Mouse (Mus musculus) lung, postnatal 0 days (tissue): ENCODE measurements around the gene Srarp. TPM values are rescaled to one million over a fixed set of nuclear protein-coding genes. Genes with fewer than 3 reads are reported as not detected.
A peak's percentile ranks its signal among the peaks of the same experiment; 100 is the strongest.

Source experiments
- ATAC-seq: fragments of 200-750 bp; cut with Nextera tagmentation; 2 replicates; pipeline ENCODE4 v1.8.0; 2017; ENCODE audit warnings: moderate library complexity
- DNase-seq: peaks from one replicate; pipeline ENCODE4 v3.0.0-alpha.2; 2016; ENCODE audit warnings: low spot score
- H3K27ac ChIP-seq: fragments of 300-500 bp; sonication (generic); 2 replicates; pipeline ENCODE4 v1.5.1; 2014; ENCODE audit warnings: antibody characterized with exemption, mild to moderate bottlenecking, low read length, mixed read lengths
- H3K27me3 ChIP-seq: fragments of 300-500 bp; sonication (generic); replicated peaks from 2 replicates; pipeline ENCODE4 v1.6.1; 2014; ENCODE audit warnings: low read length, mixed read lengths; ENCODE audit not compliant: insufficient read depth
- H3K36me3 ChIP-seq: fragments of 300-500 bp; sonication (generic); 2 replicates; pipeline ENCODE4 v1.6.1; 2014; ENCODE audit warnings: low read length, mixed read lengths; ENCODE audit not compliant: insufficient read depth
- H3K4me1 ChIP-seq: fragments of 300-500 bp; sonication (generic); 2 replicates; pipeline ENCODE4 v1.6.1; 2014; ENCODE audit warnings: antibody characterized with exemption, low read depth, low read length, mixed read lengths; ENCODE audit not compliant: insufficient read depth
- H3K4me2 ChIP-seq: fragments of 300-500 bp; sonication (generic); replicated peaks from 2 replicates; pipeline ENCODE4 v1.6.1; 2014; ENCODE audit warnings: low read depth, mild to moderate bottlenecking, low read length, moderate library complexity, mixed read lengths
- H3K4me3 ChIP-seq: fragments of 300-500 bp; sonication (generic); 2 replicates; pipeline ENCODE4 v1.5.1; 2014; ENCODE audit warnings: low read depth, low read length
- H3K9ac ChIP-seq: fragments of 300-500 bp; sonication (generic); replicated peaks from 2 replicates; pipeline ENCODE4 v1.6.1; 2014; ENCODE audit warnings: low read depth, mild to moderate bottlenecking
- H3K9me3 ChIP-seq: fragments of 300-500 bp; sonication (generic); 2 replicates; pipeline ENCODE4 v1.6.1; 2016; ENCODE audit warnings: low read length, mixed read lengths
- CTCF ChIP-seq: IDR thresholded peaks from 2 replicates; pipeline ENCODE4 v1.5.1; 2016; ENCODE audit warnings: antibody characterized with exemption, mild to moderate bottlenecking
- EP300 ChIP-seq: IDR thresholded peaks from 2 replicates; pipeline ENCODE4 v1.6.1; 2016; ENCODE audit warnings: antibody characterized with exemption, mild to moderate bottlenecking, control low read depth
- WGBS: fragments of 180-500 bp; shearing (Covaris S2); extraction: QIAGEN DNeasy Blood & Tissue Kit; methylation state at CpG from one replicate; pipeline ENCODE4 v1.1.7; 2014; 5-methylcytosine and 5-hydroxymethylcytosine counted together
- polyA plus RNA-seq: library from polyadenylated mRNA; unstranded; fragments of >200 nt; fragmentation: Nextera tagmentation; extraction: Ambion mirVana; gene quantifications from 2 replicates; pipeline ENCODE4 v1.2.1, GENCODE M21; 2015

Srarp gene
- polyA plus RNA-seq, 1 experiment from 2014 or later: not detected

GRCm38 (mm10) chr4:141423691-141424431, 12.0 kb downstream of the Srarp start:
- 87% methylated on average over 13 of the region's 13 CpGs for WGBS
- H3K36me3 ChIP-seq: no peaks in the 10 kb centered on the region
- no peaks in the 10 kb centered on the region for H3K9me3 ChIP-seq
- no peak overlapping the region for H3K27ac ChIP-seq
- H3K4me2 ChIP-seq: no peak overlapping the region
- no peak overlapping the region for H3K4me3 ChIP-seq
- H3K9ac ChIP-seq: no peak overlapping the region
- TF ChIP-seq CTCF (no peak), EP300 (no peak)
- no peaks in the 10 kb centered on the region for H3K27me3 ChIP-seq
- peaks cover 5% of the 10 kb centered on the region for H3K4me1 ChIP-seq
- no peak for DNase-seq
- no peak for ATAC-seq

DNA sequence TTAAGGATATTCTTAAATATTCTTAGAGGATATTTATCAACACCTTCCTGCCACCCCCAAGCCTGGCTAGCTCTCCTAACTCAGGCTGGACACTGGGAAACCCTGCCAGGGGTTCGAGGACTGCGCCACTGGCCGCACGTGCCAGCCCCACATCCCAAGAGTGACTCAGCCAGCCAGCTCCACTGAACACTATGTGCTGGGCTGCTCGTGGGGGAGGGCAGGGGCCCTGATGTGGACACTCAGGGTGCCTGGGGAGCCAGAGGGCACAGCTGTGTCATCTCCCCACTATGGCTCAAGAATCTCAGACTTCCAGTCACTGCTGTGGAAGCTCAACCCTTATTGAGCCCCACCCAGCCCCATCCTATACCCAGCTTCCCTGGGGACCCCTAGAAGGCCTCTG, 12.6 kb downstream of the Srarp start:
- 67% methylated on average over 5 of the region's 5 CpGs for WGBS
- H3K27me3 ChIP-seq: no peaks in the 10 kb centered on the region
- no peak overlapping the region for H3K9ac ChIP-seq
- ATAC-seq: peak; percentile 41
- TF ChIP-seq EP300 (peak; percentile 39; the same call in 1 of the 2 replicates), CTCF (no peak)
- no peaks in the 10 kb centered on the region for H3K9me3 ChIP-seq
- H3K4me2 ChIP-seq: no peak overlapping the region
- no peak overlapping the region for H3K27ac ChIP-seq
- H3K4me3 ChIP-seq: no peak overlapping the region
- H3K36me3 ChIP-seq: no peaks in the 10 kb centered on the region
- peaks cover 5% of the 10 kb centered on the region for H3K4me1 ChIP-seq
- DNase-seq: no peak

DNA sequence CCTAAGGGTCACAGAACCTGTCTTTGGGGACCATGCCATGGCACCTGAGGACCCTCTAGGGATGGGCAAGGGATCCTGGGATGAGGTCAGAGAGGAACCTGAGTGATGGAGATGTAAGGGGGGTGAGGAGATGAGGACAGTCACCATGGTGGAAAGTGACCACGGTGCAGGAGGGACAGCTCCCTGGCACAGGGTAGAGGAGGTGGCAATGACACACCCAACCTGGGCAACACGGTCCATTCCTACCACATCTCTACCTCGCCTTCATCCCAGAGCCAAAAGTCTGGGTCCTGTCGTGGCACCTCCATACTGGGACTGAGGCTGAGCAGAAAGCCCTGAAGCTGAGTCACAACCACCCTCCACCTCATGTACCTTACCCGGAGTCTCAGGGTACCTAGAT, 13.1 kb downstream of the Srarp start:
- Histone ChIP-seq H3K36me3 (no peaks in the 10 kb centered on the region), H3K9ac (no peak overlapping the region), H3K4me2 (no peak overlapping the region), H3K27me3 (no peaks in the 10 kb centered on the region), H3K4me1 (peaks cover 5% of the 10 kb centered on the region), H3K9me3 (no peaks in the 10 kb centered on the region), H3K4me3 (no peak overlapping the region), H3K27ac (no peak overlapping the region)
- DNase-seq: no peak
- WGBS: 81% methylated on average over 5 of the region's 5 CpGs
- no peak for TF ChIP-seq CTCF
- TF ChIP-seq EP300: no peak
- ATAC-seq: no peak

- ATAC-seq (0 out of 2 replicates have a peak, but pooled peaks have one; percentile 8), DNase-seq (peak; percentile 55)
- H3K27ac ChIP-seq: no peak overlapping the region
- peak overlapping the region; percentile 23; the same call in 1 of the 2 replicates for H3K9ac ChIP-seq
- no peak for TF ChIP-seq EP300
- TF ChIP-seq CTCF: 0 out of 2 replicates have a peak, but pooled peaks have one; percentile 4
- no peaks in the 10 kb centered on the region for H3K36me3 ChIP-seq
- H3K4me3 ChIP-seq: no peak overlapping the region
- H3K4me1 ChIP-seq: peaks cover 5% of the 10 kb centered on the region
- WGBS: 30% methylated on average over 14 of the region's 14 CpGs
- H3K27me3 ChIP-seq: no peaks in the 10 kb centered on the region
- no peak overlapping the region for H3K4me2 ChIP-seq
- H3K9me3 ChIP-seq: no peaks in the 10 kb centered on the region
Observed at GRCm38 (mm10) chr4:141421423-141421822, 14.5 kb downstream of the Srarp start.

GRCm38 (mm10) chr4:141420886-141421285, 15.0 kb downstream of the Srarp start:
- TF ChIP-seq CTCF (no peak), EP300 (no peak)
- Histone ChIP-seq H3K4me1 (peaks cover 4% of the 10 kb centered on the region), H3K4me2 (no peak overlapping the region), H3K36me3 (no peaks in the 10 kb centered on the region), H3K9me3 (no peaks in the 10 kb centered on the region), H3K27ac (no peak overlapping the region), H3K27me3 (no peaks in the 10 kb centered on the region), H3K9ac (no peak overlapping the region; the same call in 1 of the 2 replicates), H3K4me3 (no peak overlapping the region)
- whole genome bisulfite sequencing: 39% methylated on average over 9 of the region's 9 CpGs
- ATAC-seq (no peak), DNase-seq (no peak)

DNA sequence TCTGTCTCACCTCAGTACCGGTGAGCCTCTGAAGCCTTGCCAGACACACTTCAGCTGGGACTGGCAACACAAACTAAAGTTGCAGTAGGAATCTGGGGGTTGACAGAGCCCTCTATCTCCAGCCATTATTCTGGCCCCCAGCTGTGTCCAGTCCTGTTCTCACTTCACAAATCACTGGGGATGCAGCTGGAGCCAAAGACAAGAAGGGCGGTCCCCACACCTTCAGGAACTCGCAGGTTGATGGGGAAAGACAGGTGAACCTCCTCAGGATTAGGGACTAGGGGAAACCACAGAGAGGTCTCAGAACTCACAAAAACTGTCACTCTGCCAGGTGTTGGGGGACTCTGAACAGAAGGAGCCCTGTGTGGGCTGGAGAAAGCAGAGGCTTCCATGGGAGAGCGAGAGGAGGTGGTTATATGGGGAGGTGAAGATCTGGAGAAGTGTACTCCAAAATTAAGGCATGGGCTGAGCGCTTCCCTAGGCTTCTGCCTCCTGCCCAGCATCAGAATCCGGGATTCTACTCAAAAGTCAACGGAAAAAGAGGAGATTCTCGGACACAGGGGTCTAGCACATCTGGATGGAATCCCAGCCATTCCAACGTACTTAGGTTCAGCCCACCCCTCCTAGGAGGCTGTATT, 15.6 kb downstream of the Srarp start, which contains the start of gene Hspb7:
Hspb7 (plus strand) TSS at position 588 of the 638 bp plus-strand sequence.
- 43% methylated on average over 9 of the region's 9 CpGs for WGBS
- Histone ChIP-seq H3K4me2 (no peak within 1 kb of the TSS), H3K9me3 (no peaks in the 10 kb centered on the region), H3K9ac (peak within 1 kb of the TSS; percentile 23; the same call in 1 of the 2 replicates), H3K27ac (no peak within 1 kb of the TSS), H3K4me1 (no peaks in the 10 kb centered on the region; the same call in 1 of the 2 replicates), H3K27me3 (no peaks in the 10 kb centered on the region), H3K36me3 (no peaks in the 10 kb centered on the region), H3K4me3 (no peak within 1 kb of the TSS)
- ATAC-seq (peak; percentile 18), DNase-seq (no peak)
- TF ChIP-seq CTCF (no peak), EP300 (no peak)
